Mouse (Mus musculus) heart, embryonic 13.5 days (tissue): ENCODE measurements around the gene A930017K11Rik. TPM values are rescaled to one million over a fixed set of nuclear protein-coding genes. Genes with fewer than 3 reads are reported as not detected.

Experiments used
- ATAC-seq: fragments of 200-750 bp; cut with Nextera tagmentation; 2 replicates; pipeline ENCODE4 v1.8.0; 2017; ENCODE audit warnings: moderate TSS enrichment; ENCODE audit not compliant: insufficient number of reproducible peaks, low FRiP score, low TSS enrichment; ENCODE audit errors: extremely low read depth
- H3K27ac ChIP-seq: fragments of 300-500 bp; sonication (generic); replicated peaks from 2 replicates; pipeline ENCODE4 v1.5.1; 2015; ENCODE audit warnings: moderate library complexity, mild to moderate bottlenecking, inconsistent platforms
- H3K27me3 ChIP-seq: fragments of 300-500 bp; sonication (generic); replicated peaks from 2 replicates; pipeline ENCODE4 v1.6.1; 2015; ENCODE audit warnings: mild to moderate bottlenecking, inconsistent platforms
- H3K36me3 ChIP-seq: fragments of 300-500 bp; sonication (generic); 2 replicates; pipeline ENCODE4 v1.6.1; 2015; ENCODE audit warnings: mild to moderate bottlenecking, inconsistent platforms
- H3K4me1 ChIP-seq: fragments of 300-500 bp; sonication (generic); 2 replicates; pipeline ENCODE4 v1.6.1; 2015; ENCODE audit warnings: inconsistent platforms
- H3K4me2 ChIP-seq: fragments of 300-500 bp; sonication (generic); 2 replicates; pipeline ENCODE4 v1.6.1; 2015; ENCODE audit warnings: inconsistent platforms, mild to moderate bottlenecking, moderate library complexity
- H3K4me3 ChIP-seq: fragments of 300-500 bp; sonication (generic); 2 replicates; pipeline ENCODE4 v1.5.1; 2015; ENCODE audit warnings: moderate library complexity, mild to moderate bottlenecking, inconsistent platforms
- H3K9ac ChIP-seq: fragments of 300-500 bp; sonication (generic); 2 replicates; pipeline ENCODE4 v1.6.1; 2015; ENCODE audit warnings: inconsistent platforms, mild to moderate bottlenecking, moderate library complexity
- H3K9me3 ChIP-seq: fragments of 300-500 bp; sonication (generic); 2 replicates; pipeline ENCODE4 v1.6.1; 2016; ENCODE audit warnings: inconsistent platforms
- WGBS: fragments of 180-500 bp; shearing (Covaris S2); methylation state at CpG from one replicate; pipeline ENCODE4 v1.1.7; 2015; ENCODE audit warnings: mixed read lengths; 5-methylcytosine and 5-hydroxymethylcytosine counted together
- polyA plus RNA-seq: library from polyadenylated mRNA; unstranded; fragments of >200 nt; fragmentation: Nextera tagmentation; extraction: Ambion mirVana; gene quantifications from 2 replicates; pipeline ENCODE4 v1.2.1, GENCODE M21; 2015

A930017K11Rik gene
- polyA plus RNA-seq, 1 experiment from 2014 or later, result 0.15 TPM

GRCm38 (mm10) chr17:25900193-25900592 is 52.2 kb downstream of the A930017K11Rik start:
- peaks cover 19% of the 10 kb centered on the region for H3K36me3 ChIP-seq
- H3K4me3 ChIP-seq, result no peak overlapping the region
- no peak overlapping the region for H3K27ac ChIP-seq
- WGBS, result 95% methylated on average over 1 of the region's 1 CpGs
- H3K9ac ChIP-seq, result no peak overlapping the region
- H3K4me1 ChIP-seq, result peaks cover 10% of the 10 kb centered on the region
- no peak overlapping the region for H3K4me2 ChIP-seq
- ATAC-seq, result no peak
- H3K9me3 ChIP-seq, result no peaks in the 10 kb centered on the region
- no peaks in the 10 kb centered on the region for H3K27me3 ChIP-seq

Other genes starting within 250 kb of the A930017K11Rik start
- 3.2 and 3.4 TPM in 2 replicates for gene Gng13, start 235.4 kb downstream of the A930017K11Rik start, polyA plus RNA-seq
- 18.8 and 20.4 TPM in 2 replicates for gene Chtf18, start 225.1 kb downstream of the A930017K11Rik start, polyA plus RNA-seq
- gene Rpusd1, start 224.9 kb downstream of the A930017K11Rik start, polyA plus RNA-seq, result 13.3 and 13.7 TPM in 2 replicates
- not detected in 2 replicates for gene Mslnl, start 216.5 kb downstream of the A930017K11Rik start, polyA plus RNA-seq
- 28.7 and 32.4 TPM in 2 replicates for gene Msln, start 198.2 kb downstream of the A930017K11Rik start, polyA plus RNA-seq
- 27.1 and 30.6 TPM in 2 replicates for gene Narfl, start 178.8 kb downstream of the A930017K11Rik start, polyA plus RNA-seq
- 50.2 and 51.3 TPM in 2 replicates for gene Haghl, start 166.9 kb downstream of the A930017K11Rik start, polyA plus RNA-seq
- 0.09 and 0.17 TPM in 2 replicates for gene Ccdc78, start 166.0 kb downstream of the A930017K11Rik start, polyA plus RNA-seq
- 62.2 and 69.9 TPM in 2 replicates for gene Fam173a, start 159.7 kb downstream of the A930017K11Rik start, polyA plus RNA-seq
- 0.84 TPM in 1 of 2 replicates, not detected in the other for gene AC134908.4, start 156.9 kb downstream of the A930017K11Rik start, polyA plus RNA-seq
- gene Metrn, start 155.4 kb downstream of the A930017K11Rik start, polyA plus RNA-seq, result 28.1 and 28.9 TPM in 2 replicates
- gene Fbxl16, start 143.5 kb downstream of the A930017K11Rik start, polyA plus RNA-seq, result 1.0 and 1.1 TPM in 2 replicates
- 14.2 and 15.1 TPM in 2 replicates for gene Wdr24, start 128.9 kb downstream of the A930017K11Rik start, polyA plus RNA-seq
- 36.7 and 37.4 TPM in 2 replicates for gene Jmjd8, start 123.7 kb downstream of the A930017K11Rik start, polyA plus RNA-seq
- gene Stub1, start 119.2 kb downstream of the A930017K11Rik start, polyA plus RNA-seq, result 287 and 324 TPM in 2 replicates
- gene Rhbdl1, start 115.3 kb downstream of the A930017K11Rik start, polyA plus RNA-seq, result 0.45 and 0.98 TPM in 2 replicates
- 2.3 and 2.4 TPM in 2 replicates for gene Gm20683, start 110.8 kb downstream of the A930017K11Rik start, polyA plus RNA-seq
- 18.3 and 22.1 TPM in 2 replicates for gene Rhot2, start 107.7 kb downstream of the A930017K11Rik start, polyA plus RNA-seq
- 12.3 and 15.1 TPM in 2 replicates for gene Wdr90, start 91.1 kb downstream of the A930017K11Rik start, polyA plus RNA-seq
- gene Mcrip2, start 83.8 kb downstream of the A930017K11Rik start, polyA plus RNA-seq, result 159 and 173 TPM in 2 replicates
- 35.7 and 43.2 TPM in 2 replicates for gene Mettl26, start 77.5 kb downstream of the A930017K11Rik start, polyA plus RNA-seq
- gene Wfikkn1, start 71.7 kb downstream of the A930017K11Rik start, polyA plus RNA-seq, result 0.23 and 0.38 TPM in 2 replicates
- 16.1 and 16.4 TPM in 2 replicates for gene Rab40c, start 32.8 kb downstream of the A930017K11Rik start, polyA plus RNA-seq
- gene Pigq, start 7.6 kb downstream of the A930017K11Rik start, polyA plus RNA-seq, result 60.4 and 62.1 TPM in 2 replicates
- gene Nhlrc4, start 7.6 kb downstream of the A930017K11Rik start, polyA plus RNA-seq, result 0.06 TPM in 1 of 2 replicates, not detected in the other
- 9.3 and 10.6 TPM in 2 replicates for gene Capn15, start 33.2 kb upstream of the A930017K11Rik start, polyA plus RNA-seq
- 11.0 and 12.3 TPM in 2 replicates for gene Rab11fip3, start 117.0 kb upstream of the A930017K11Rik start, polyA plus RNA-seq
- 34.4 and 34.6 TPM in 2 replicates for gene Decr2, start 137.8 kb upstream of the A930017K11Rik start, polyA plus RNA-seq
- 77.4 and 87.2 TPM in 2 replicates for gene Nme4, start 143.0 kb upstream of the A930017K11Rik start, polyA plus RNA-seq
- gene Tmem8, start 160.7 kb upstream of the A930017K11Rik start, polyA plus RNA-seq, result 0.80 and 0.94 TPM in 2 replicates
- 217 and 237 TPM in 2 replicates for gene Mrpl28, start 170.9 kb upstream of the A930017K11Rik start, polyA plus RNA-seq
- gene Axin1, start 186.1 kb upstream of the A930017K11Rik start, polyA plus RNA-seq, result 4.1 and 4.4 TPM in 2 replicates
- 0.47 and 3.1 TPM in 2 replicates for gene Pdia2, start 246.5 kb upstream of the A930017K11Rik start, polyA plus RNA-seq